Mouse (Mus musculus) liver, adult 2 months (tissue): ENCODE data around the gene Wdr48.

ENCODE experiments used
- CTCF ChIP-seq: fragments of 200-500 bp; IDR thresholded peaks from 2 replicates; pipeline ENCODE4 v1.5.1; 2011; ENCODE audit warnings: low read depth, low read length, control low read depth
- POLR2A ChIP-seq: fragments of 200-500 bp; IDR thresholded peaks from 2 replicates; pipeline ENCODE4 v1.6.1; 2011; ENCODE audit warnings: low read length, control low read depth; ENCODE audit not compliant: insufficient read depth; ENCODE audit errors: extremely low read depth

DNA sequence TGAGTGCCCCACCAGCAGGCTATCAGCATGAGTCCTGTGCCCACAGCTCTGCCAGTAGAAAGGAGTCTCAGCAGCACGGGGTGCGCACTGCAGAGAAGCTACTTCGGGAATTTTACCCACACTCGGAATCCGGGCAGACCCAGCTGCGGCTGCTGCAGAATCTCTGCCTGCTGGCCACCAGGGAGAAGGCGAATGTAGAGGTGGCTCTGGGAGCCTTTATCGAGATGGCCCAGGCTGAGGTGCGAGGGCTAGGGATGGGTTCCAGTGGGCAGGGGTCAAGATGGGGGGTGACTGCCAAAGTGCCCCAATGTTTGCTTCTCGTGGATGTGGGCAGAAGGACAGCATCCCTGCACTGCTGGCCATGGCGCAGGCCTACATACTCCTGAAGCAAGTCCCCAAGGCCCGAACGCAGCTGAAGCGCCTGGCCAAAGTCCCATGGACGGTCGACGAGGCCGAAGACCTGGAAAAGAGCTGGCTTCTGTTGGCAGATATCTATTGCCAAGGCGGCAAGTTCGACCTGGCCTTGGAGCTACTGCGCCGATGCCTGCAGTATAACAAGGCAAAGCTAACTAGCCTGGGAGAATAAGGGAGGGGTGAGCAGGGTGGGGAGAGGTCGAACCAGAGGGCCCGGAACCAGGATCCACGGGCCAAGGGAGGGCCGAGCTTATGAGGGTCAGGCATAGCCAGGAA, 71.7 kb downstream of the Wdr48 start:
- no peak for TF ChIP-seq CTCF
- TF ChIP-seq POLR2A: no peak
